Mouse (Mus musculus) colon, adult 2 months (tissue): Measurements from ENCODE around the gene Akr1c13. TPM values are rescaled to one million over a fixed set of nuclear protein-coding genes. Genes with fewer than 3 reads are reported as not detected.

Experiments used
- polyA plus RNA-seq: library from polyadenylated mRNA; depleted of rRNA; stranded (reverse); fragments of >200 nt; gene quantifications from 2 replicates; pipeline ENCODE4 v1.2.3, GENCODE M21; 2012; rRNA removed

The Akr1c13 gene
- 22.2 and 30.8 TPM in 2 replicates for polyA plus RNA-seq

DNA sequence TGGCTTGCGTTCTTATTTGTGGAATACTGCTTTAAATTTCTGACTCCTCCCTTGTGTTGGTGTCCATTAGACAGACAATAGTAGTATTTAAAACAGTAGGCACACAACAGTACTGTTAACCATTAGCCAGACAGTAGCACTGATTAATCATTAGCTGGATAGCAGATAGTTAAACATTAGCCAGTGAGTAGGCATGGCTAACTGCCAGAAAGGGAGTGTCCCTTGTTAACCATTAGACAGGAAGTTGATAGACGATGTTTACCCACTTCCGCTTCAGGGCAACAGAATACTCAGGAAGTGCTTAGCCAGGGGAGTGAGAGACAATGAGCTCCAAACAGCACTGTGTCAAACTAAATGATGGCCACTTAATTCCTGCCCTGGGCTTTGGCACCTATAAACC lies at the start of gene Akr1c13:
Akr1c13 (plus strand) TSS at position 247 of the 400 bp plus-strand sequence.

DNA sequence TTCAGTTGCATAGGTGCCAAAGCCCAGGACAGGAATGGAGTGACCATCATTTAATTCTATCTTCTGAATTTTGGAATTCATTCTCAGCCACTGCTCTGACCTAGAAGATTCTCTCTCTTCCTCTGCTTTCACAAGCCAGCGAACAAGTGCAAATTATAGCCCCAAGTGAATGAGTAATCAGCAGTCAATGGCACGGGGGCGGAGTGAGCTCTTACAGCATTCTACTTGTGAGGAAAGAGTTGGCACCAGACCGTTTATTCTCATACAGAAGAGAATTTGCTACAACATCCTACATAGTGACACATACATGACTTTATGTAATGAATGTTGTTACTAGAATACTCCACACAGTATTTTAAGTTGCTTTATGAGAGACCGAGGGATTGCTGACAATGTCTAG lies 40.4 kb upstream of the Akr1c13 start, which contains the start of gene Akr1c18:
Akr1c18 (minus strand) TSS at position 137 of the 400 bp plus-strand sequence.

GRCm38 (mm10) chr13:4228441-4228840 lies 37.5 kb downstream of the Akr1c13 start, which contains the start of gene Akr1c19:
Gene Akr1c19, plus strand, starts transcription at chr13:4228700.

Other genes with a start within 250 kb of the Akr1c13 start
- 0.07 TPM in 1 of 2 replicates, not detected in the other for gene Ucn3, start 245.8 kb upstream of the Akr1c13 start, polyA plus RNA-seq
- 6.6 and 11.7 TPM in 2 replicates for gene Akr1c14, start 142.1 kb upstream of the Akr1c13 start, polyA plus RNA-seq
- not detected in 2 replicates for gene Akr1c18, start 40.5 kb upstream of the Akr1c13 start, polyA plus RNA-seq
- 15.9 and 16.9 TPM in 2 replicates for gene Akr1c19, start 37.5 kb downstream of the Akr1c13 start, polyA plus RNA-seq
- 14.2 and 20.4 TPM in 2 replicates for gene Akr1c12, start 88.3 kb downstream of the Akr1c13 start, polyA plus RNA-seq
- gene Akr1c6, start 243.2 kb downstream of the Akr1c13 start, polyA plus RNA-seq = not detected in 2 replicates